Mouse (Mus musculus) lung, adult 2 months (tissue): ENCODE results near the gene Tomm40l.

ENCODE experiments used
- CTCF ChIP-seq: fragments of 200-500 bp; IDR thresholded peaks from 2 replicates; pipeline ENCODE4 v1.5.1; 2011; ENCODE audit warnings: mild to moderate bottlenecking, low read length, control low read depth; ENCODE audit not compliant: insufficient read depth
- POLR2A ChIP-seq: fragments of 200-500 bp; IDR thresholded peaks from 2 replicates; pipeline ENCODE4 v1.6.1; 2011; ENCODE audit warnings: low read depth, mild to moderate bottlenecking, control low read depth, low read length, borderline replicate concordance; ENCODE audit errors: extremely low read depth

DNA sequence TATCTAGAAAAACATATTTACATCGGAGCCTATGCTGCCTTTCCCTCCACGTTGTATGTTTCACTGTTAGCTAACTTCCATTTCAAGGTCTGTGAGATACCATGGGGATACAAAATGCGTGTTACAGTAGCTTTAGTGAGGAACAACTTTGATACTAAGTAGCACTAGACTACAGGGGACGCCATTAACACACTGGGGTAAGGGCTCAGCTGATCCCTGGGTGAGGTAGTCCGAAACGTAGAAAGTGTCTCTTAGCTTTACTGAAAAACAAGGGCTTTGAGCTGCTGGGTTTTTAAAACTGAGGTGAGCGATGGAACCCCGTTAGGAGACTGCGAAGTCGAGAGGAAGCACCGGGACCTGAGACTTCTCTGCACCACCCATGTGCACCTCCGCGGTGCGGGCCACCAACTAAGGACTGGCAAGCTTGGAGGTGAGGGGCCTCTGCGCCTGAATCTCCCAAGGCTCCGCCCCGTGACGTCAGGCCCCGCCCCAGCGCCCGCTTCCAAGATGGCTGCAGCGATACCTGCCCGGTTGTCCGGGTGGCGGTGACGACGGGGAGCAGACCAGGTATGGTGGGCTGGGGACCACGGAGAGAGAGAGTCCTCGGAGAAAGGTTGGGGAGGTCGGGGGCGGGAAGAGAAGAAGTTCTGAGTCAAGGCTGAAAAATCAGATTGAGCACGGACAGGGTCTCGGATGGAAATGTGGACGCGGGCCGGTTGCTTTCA lies 47.7 kb upstream of the Tomm40l start, which contains the start of gene B4galt3:
- no peak for TF ChIP-seq CTCF
- TF ChIP-seq POLR2A = peak; percentile 97
